Mouse (Mus musculus) intestine, embryonic 14.5 days (tissue): ENCODE data around the gene Mfsd8. TPM values are rescaled to one million over a fixed set of nuclear protein-coding genes. Genes with fewer than 3 reads are reported as not detected.
"Not testable (repeated sequence)": the region's sequence is repeated elsewhere in the genome, so short reads cannot be mapped to it uniquely, and the experiment has no call there.

ENCODE experiments used
- ATAC-seq: fragments of 200-750 bp; cut with Nextera tagmentation; replicated peaks from 2 replicates; pipeline ENCODE4 v1.8.0; 2017; ENCODE audit warnings: low read depth, moderate number of reproducible peaks, moderate TSS enrichment, moderate library complexity; ENCODE audit not compliant: low FRiP score, low TSS enrichment
- DNase-seq: peaks from one replicate; pipeline ENCODE4 v3.0.0-alpha.2; 2018; ENCODE audit warnings: low spot score
- H3K27ac ChIP-seq: fragments of 300-500 bp; sonication (generic); 2 replicates; pipeline ENCODE4 v1.5.1; 2014; ENCODE audit warnings: low read depth, mild to moderate bottlenecking, control low read depth
- H3K27me3 ChIP-seq: fragments of 300-500 bp; sonication (generic); replicated peaks from 2 replicates; pipeline ENCODE4 v1.6.1; 2014; ENCODE audit warnings: low read length, control low read depth; ENCODE audit not compliant: control insufficient read depth, insufficient read depth
- H3K36me3 ChIP-seq: fragments of 300-500 bp; sonication (generic); 2 replicates; pipeline ENCODE4 v1.6.1; 2014; ENCODE audit warnings: low read length, control low read depth; ENCODE audit not compliant: control insufficient read depth, insufficient read depth
- H3K4me1 ChIP-seq: fragments of 300-500 bp; sonication (generic); replicated peaks from 2 replicates; pipeline ENCODE4 v1.6.1; 2014; ENCODE audit warnings: low read length, control low read depth, mixed read lengths; ENCODE audit not compliant: control insufficient read depth, insufficient read depth
- H3K4me2 ChIP-seq: fragments of 300-500 bp; sonication (generic); 2 replicates; pipeline ENCODE4 v1.6.1; 2014; ENCODE audit warnings: low read length
- H3K4me3 ChIP-seq: fragments of 300-500 bp; sonication (generic); 2 replicates; pipeline ENCODE4 v1.5.1; 2014; ENCODE audit warnings: low read depth, low read length, control low read depth, mixed read lengths
- H3K9ac ChIP-seq: fragments of 300-500 bp; sonication (generic); 2 replicates; pipeline ENCODE4 v1.6.1; 2014; ENCODE audit warnings: mild to moderate bottlenecking, low read length
- H3K9me3 ChIP-seq: fragments of 300-500 bp; sonication (generic); 2 replicates; pipeline ENCODE4 v1.6.1; 2016; ENCODE audit warnings: low read length, control low read depth; ENCODE audit not compliant: control insufficient read depth
- WGBS: fragments of 180-500 bp; shearing (Covaris S2); extraction: QIAGEN DNeasy Blood & Tissue Kit; methylation state at CpG from one replicate; pipeline ENCODE4 v1.1.7; 2014; 5-methylcytosine and 5-hydroxymethylcytosine counted together
- polyA plus RNA-seq: library from polyadenylated mRNA; unstranded; fragments of >200 nt; fragmentation: Nextera tagmentation; extraction: Ambion mirVana; gene quantifications from 2 replicates; pipeline ENCODE4 v1.2.1, GENCODE M21; 2014

Mfsd8 gene
- 5.4 and 6.2 TPM in 2 replicates for polyA plus RNA-seq

DNA sequence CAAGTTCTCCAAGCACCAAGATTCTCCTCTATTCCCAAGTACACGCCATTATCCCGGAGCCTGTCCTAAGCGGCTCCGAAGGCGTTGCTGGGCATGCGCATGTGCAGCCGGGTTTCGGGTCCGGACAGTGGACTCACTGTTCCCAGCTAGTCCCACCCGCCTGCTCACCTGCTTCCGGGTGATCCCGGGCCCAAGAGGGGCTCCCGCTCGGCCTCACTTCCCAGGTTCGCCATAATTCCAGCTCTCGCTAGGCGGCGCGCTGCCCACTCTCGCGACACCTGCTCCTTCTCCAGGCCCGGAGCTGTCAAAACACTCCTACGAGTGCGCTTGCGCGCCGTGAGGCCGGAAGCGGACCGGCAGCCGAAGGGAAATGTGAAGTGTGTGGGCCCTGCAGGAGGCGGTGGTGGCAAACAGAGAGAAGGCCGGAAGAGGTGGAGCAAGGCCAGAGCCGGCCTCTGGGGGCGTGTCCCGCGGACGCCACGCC, at the start of gene Mfsd8:
Gene Mfsd8 (minus strand): TSS at position 414 of the 484 bp plus-strand sequence.
- H3K36me3 ChIP-seq, H3K9me3 ChIP-seq, H3K27me3 ChIP-seq, H3K4me1 ChIP-seq: not testable (repeated sequence)
- Histone ChIP-seq H3K27ac (peak within 1 kb of the TSS; percentile 73), H3K4me3 (peak within 1 kb of the TSS; percentile 48), H3K4me2 (peak within 1 kb of the TSS; percentile 62), H3K9ac (peak within 1 kb of the TSS; percentile 56)
- DNase-seq (peak; percentile 94), ATAC-seq (peak; percentile 98)
- WGBS = under 1% methylated on average over 35 of the region's 39 CpGs

DNA sequence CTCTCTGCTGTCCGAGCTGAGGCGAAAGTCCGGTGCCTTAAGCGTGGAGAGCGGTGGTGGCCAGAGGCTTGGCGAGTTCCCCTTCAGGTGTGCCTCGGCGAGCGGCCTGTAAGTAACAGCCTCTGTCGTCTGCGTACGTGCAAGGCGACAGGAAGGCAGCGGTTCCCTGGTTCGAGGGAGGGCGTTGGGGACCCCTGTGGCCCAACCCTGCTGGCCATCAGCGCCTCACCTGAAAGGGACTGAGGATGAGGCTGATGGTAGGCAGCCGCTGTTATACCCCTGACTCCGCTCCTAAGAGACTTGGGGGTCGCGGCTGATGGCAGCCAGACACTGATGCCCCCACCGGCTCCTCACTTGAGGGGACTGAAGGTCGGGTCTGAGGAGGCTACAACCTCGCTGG, 47.6 kb upstream of the Mfsd8 start:
- H3K36me3 ChIP-seq, H3K27me3 ChIP-seq, ATAC-seq, H3K9me3 ChIP-seq, H3K27ac ChIP-seq, H3K4me1 ChIP-seq: not testable (repeated sequence)
- WGBS = under 1% methylated on average over 19 of the region's 24 CpGs
- peak; percentile 64 for DNase-seq
- H3K9ac ChIP-seq = peak overlapping the region; percentile 45
- H3K4me3 ChIP-seq = peak overlapping the region; percentile 52
- H3K4me2 ChIP-seq = peak overlapping the region; percentile 61

DNA sequence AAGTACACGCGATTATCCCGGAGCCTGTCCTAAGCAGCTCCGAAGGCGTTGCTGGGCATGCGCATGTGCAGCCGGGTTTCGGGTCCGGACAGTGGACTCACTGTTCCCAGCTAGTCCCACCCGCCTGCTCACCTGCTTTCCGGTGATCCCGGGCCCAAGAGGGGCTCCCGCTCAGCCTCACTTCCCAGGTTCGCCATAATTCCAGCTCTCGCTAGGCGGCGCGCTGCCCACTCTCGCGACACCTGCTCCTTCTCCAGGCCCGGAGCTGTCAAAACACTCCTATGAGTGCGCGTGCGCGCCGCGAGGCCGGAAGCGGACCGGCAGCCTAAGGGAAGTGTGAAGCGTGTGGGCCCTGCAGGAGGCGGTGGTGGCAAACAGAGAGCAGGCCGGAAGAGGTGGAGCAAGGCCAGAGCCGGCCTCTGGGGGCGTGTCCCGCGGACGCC, 47.2 kb upstream of the Mfsd8 start:
- H3K4me3 ChIP-seq = peak overlapping the region; percentile 52
- peak overlapping the region; percentile 44 for H3K9ac ChIP-seq
- WGBS = under 1% methylated on average over 34 of the region's 38 CpGs
- H3K36me3 ChIP-seq, H3K9me3 ChIP-seq, H3K27me3 ChIP-seq, H3K4me1 ChIP-seq: not testable (repeated sequence)
- DNase-seq = peak; percentile 93
- peak; percentile 100 for ATAC-seq
- peak overlapping the region; percentile 57 for H3K4me2 ChIP-seq
- H3K27ac ChIP-seq = peak overlapping the region; percentile 51

DNA sequence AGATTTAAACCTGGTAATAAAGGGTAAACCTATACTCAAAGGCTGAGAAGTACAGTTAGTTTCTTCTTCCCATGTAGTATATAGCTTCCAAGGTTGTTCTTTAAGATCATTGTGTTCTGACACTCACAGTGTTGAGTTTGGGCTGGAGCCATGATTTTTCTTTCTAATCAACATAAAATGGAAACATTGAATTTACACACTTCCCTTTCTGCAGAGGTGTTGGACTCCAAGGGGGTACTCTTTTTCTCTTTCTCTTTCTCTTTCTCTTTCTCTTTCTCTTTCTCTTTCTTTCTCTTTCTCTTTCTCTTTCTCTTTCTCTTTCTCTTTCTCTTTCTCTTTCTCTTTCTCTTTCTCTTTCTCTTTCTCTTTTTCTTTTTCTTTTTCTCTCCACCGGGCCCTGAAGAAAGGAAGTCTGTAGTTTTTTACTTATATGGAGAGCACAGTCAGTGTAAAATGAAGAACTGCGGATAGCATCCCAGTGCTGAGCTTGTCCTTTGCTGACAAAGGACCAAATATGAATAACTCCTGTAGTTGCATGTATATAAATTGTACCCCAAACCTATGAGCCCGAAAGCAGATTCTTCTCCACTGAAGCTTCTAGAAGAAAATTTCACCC, 6.5 kb upstream of the Mfsd8 start:
- H3K27ac ChIP-seq, DNase-seq, H3K36me3 ChIP-seq, H3K4me1 ChIP-seq, ATAC-seq, H3K4me3 ChIP-seq, H3K9me3 ChIP-seq, H3K9ac ChIP-seq, H3K27me3 ChIP-seq, H3K4me2 ChIP-seq: not testable (repeated sequence)
- WGBS = 92% methylated on average over 3 of the region's 3 CpGs

DNA sequence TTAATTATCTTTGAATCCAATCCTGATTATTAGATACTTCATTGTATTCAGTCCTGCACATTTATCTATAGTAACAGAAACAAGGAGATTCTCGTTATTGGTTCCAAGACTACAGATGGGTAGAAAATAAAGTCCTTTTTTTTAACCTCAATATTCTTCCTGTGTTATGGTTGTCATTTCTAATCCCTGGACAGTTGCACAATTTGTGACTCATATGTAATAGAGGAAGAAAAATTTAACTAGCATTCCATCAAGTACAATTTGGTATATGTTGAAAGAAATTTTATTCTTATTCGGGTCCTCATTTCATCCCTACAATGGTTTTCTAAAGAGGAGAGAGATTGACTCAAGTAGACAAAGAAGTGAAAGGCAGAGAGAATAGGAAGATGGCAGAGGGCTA, 1.2 kb upstream of the Mfsd8 start:
- H3K4me3 ChIP-seq, DNase-seq, H3K27me3 ChIP-seq, H3K9ac ChIP-seq, ATAC-seq, H3K4me1 ChIP-seq, H3K36me3 ChIP-seq, H3K9me3 ChIP-seq, H3K27ac ChIP-seq: not testable (repeated sequence)
- peak overlapping the region; percentile 62; the same call in 1 of the 2 replicates for H3K4me2 ChIP-seq
- 93% methylated on average over 2 of the region's 2 CpGs for WGBS

DNA sequence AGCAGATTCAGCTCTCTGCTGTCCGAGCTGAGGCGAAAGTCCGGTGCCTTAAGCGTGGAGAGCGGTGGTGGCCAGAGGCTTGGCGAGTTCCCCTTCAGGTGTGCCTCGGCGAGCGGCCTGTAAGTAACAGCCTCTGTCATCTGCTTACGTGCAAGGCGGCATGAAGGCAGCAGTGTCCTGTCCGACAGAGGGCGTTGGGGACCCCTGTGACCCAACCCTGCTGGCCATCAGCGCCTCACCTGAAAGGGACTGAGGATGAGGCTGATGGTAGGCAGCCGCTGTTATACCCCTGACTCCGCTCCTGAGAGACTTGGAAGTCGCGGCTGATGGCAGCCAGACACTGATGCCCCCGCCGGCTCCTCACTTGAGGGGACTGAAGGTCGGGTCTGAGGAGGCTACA, 332 bp upstream of the Mfsd8 start:
- Histone ChIP-seq H3K4me2 (peak overlapping the region; percentile 62), H3K9ac (0 out of 2 replicates have a peak overlapping the region, but pooled peaks have one; percentile 20), H3K4me3 (peak overlapping the region; percentile 48)
- ATAC-seq, H3K27me3 ChIP-seq, H3K27ac ChIP-seq, H3K4me1 ChIP-seq, H3K36me3 ChIP-seq, H3K9me3 ChIP-seq: not testable (repeated sequence)
- peak; percentile 79 for DNase-seq
- WGBS = 2% methylated on average over 17 of the region's 21 CpGs

DNA sequence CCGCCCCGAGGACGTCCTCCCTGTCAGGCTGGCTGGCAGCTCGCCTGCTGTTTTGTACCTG, 101 bp upstream of the Mfsd8 start, which contains the start of gene Abhd18:
Gene Abhd18 (plus strand): TSS at position 14 of the 61 bp plus-strand sequence.
- not testable (repeated sequence) for DNase-seq, H3K36me3 ChIP-seq, H3K9me3 ChIP-seq, ATAC-seq, H3K27me3 ChIP-seq, H3K4me1 ChIP-seq
- Histone ChIP-seq H3K27ac (peak within 1 kb of the TSS; percentile 73), H3K4me3 (peak within 1 kb of the TSS; percentile 48), H3K4me2 (peak within 1 kb of the TSS; percentile 62), H3K9ac (peak within 1 kb of the TSS; percentile 56)
- no CpG with 5 or more reads among the region's 4 CpGs for WGBS

DNA sequence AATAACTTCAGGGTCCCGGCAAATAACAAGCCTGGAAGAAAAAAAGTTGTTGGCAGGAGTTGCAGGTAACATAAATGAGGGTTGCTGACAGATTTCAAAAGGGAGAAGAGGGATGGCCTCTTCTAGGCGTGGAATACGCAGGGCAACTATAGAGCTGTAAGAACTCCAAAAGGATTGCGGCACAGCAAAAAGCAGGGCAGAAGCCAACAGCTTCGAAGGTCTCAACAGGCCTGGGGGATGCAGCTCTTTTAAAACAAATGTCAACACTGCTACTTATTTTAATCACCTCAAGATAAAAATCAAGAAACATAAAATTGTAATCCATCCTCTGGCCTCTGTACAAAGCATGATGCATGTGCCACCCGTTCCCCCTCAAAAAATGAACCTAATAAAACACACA, 1.2 kb downstream of the Mfsd8 start:
- Histone ChIP-seq H3K4me2 (peak overlapping the region; percentile 62), H3K4me3 (peak overlapping the region; percentile 48)
- ATAC-seq, H3K4me1 ChIP-seq, DNase-seq, H3K27me3 ChIP-seq, H3K27ac ChIP-seq, H3K9ac ChIP-seq, H3K36me3 ChIP-seq, H3K9me3 ChIP-seq: not testable (repeated sequence)
- 82% methylated on average over 5 of the region's 6 CpGs for WGBS

DNA sequence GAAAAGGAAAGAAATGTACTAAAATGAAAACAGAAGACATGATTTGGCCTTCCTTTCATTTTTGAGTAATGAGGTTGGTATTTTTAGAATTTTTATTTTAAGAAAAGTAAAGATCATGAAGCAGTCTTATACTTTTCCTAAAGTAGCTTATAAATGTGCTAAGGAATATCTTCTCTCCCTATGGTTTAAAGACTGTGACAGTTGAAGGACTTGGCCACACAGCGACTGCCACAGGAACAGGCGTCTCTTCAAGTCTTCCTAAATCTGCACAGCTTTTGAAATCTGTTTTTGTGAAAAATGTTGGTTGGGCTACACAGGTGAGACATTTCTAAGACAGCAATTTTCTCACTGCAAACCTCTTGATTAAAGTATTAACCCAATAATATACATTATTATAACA, 33.4 kb downstream of the Mfsd8 start:
- Histone ChIP-seq H3K9ac (no peak overlapping the region), H3K36me3 (peaks cover 87% of the 10 kb centered on the region), H3K4me2 (no peak overlapping the region), H3K27ac (no peak overlapping the region), H3K9me3 (no peaks in the 10 kb centered on the region), H3K27me3 (no peaks in the 10 kb centered on the region), H3K4me1 (no peaks in the 10 kb centered on the region), H3K4me3 (no peak overlapping the region)
- ATAC-seq = no peak
- WGBS = 91% methylated on average over 2 of the region's 2 CpGs
- no peak for DNase-seq
